Mouse (Mus musculus) ES-Bruce4 (cell line): ENCODE data around the gene 4933428G20Rik.

ENCODE experiments used
- CTCF ChIP-seq: IDR thresholded peaks from one replicate; pipeline ENCODE4 v1.8.1; 2011; ENCODE audit warnings: low read depth, low read length
- POLR2A ChIP-seq: IDR thresholded peaks from one replicate; pipeline ENCODE4 v1.8.1; 2011; ENCODE audit warnings: low read length; ENCODE audit not compliant: insufficient read depth

DNA sequence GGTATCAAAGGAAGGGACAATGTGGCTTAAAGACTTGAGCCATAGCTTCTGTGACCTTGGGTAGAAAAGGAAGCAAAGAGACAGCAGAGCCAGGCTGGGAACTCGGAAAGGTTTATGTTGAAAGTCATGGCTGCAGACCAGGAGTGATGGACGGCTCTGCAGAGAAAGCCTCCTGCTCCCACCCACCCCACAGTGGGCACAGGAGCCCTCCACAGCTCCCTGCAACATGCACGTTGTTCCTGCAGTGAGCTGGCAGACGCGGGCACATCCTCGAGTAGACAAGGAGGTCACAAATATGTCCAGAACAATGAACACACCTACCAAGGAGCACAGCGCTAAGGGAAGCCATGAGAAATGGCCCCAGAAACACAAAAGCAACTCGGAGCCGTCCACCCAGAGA, 43.7 kb upstream of the 4933428G20Rik start:
- TF ChIP-seq CTCF (no peak), POLR2A (no peak)
